Mouse (Mus musculus): ENCODE measurements around the gene Rapgef4.

GRCm38 (mm10) chr2:72146061-72146460 is 165.0 kb downstream of the Rapgef4 start:
- TF ChIP-seq POLR2A (IDR thresholded peaks at IDR 0.05; ENCODE audit: control insufficient read depth, low read depth, low read length), result no peak
- no peak for TF ChIP-seq CTCF (IDR thresholded peaks at IDR 0.05; ENCODE audit: control insufficient read depth, insufficient read depth, insufficient replicate concordance, low read depth, low read length)
